Mouse (Mus musculus) neural tube, embryonic 11.5 days (tissue): ENCODE results near the gene Gm21973. TPM values are rescaled to one million over a fixed set of nuclear protein-coding genes. Genes with fewer than 3 reads are reported as not detected.

Experiments
- ATAC-seq: fragments of 200-750 bp; cut with Nextera tagmentation; 2 replicates; pipeline ENCODE4 v1.8.0; 2017; ENCODE audit warnings: moderate number of reproducible peaks, mild to moderate bottlenecking, moderate TSS enrichment, moderate library complexity; ENCODE audit not compliant: insufficient read depth, low FRiP score, low TSS enrichment
- DNase-seq: peaks from one replicate; pipeline ENCODE4 v3.0.0-alpha.2; 2015; ENCODE audit warnings: low spot score
- H3K27ac ChIP-seq: fragments of 300-500 bp; sonication (generic); 2 replicates; pipeline ENCODE4 v1.5.1; 2014; ENCODE audit warnings: low read depth, mild to moderate bottlenecking, low read length
- H3K27me3 ChIP-seq: fragments of 300-500 bp; sonication (generic); 2 replicates; pipeline ENCODE4 v1.6.1; 2014; ENCODE audit warnings: mild to moderate bottlenecking, low read length, mixed read lengths; ENCODE audit not compliant: control insufficient read depth, insufficient read depth
- H3K36me3 ChIP-seq: fragments of 300-500 bp; sonication (generic); 2 replicates; pipeline ENCODE4 v1.6.1; 2014; ENCODE audit warnings: mild to moderate bottlenecking, low read length, moderate library complexity, mixed read lengths; ENCODE audit not compliant: control insufficient read depth, insufficient read depth
- H3K4me1 ChIP-seq: fragments of 300-500 bp; sonication (generic); 2 replicates; pipeline ENCODE4 v1.6.1; 2014; ENCODE audit warnings: low read length, mixed read lengths; ENCODE audit not compliant: control insufficient read depth, insufficient read depth
- H3K4me2 ChIP-seq: fragments of 300-500 bp; sonication (generic); 2 replicates; pipeline ENCODE4 v1.6.1; 2014; ENCODE audit warnings: low read depth, mild to moderate bottlenecking, moderate library complexity
- H3K4me3 ChIP-seq: fragments of 300-500 bp; sonication (generic); 2 replicates; pipeline ENCODE4 v1.5.1; 2014; ENCODE audit warnings: low read depth, low read length
- H3K9ac ChIP-seq: fragments of 300-500 bp; sonication (generic); 2 replicates; pipeline ENCODE4 v1.6.1; 2014; ENCODE audit warnings: mild to moderate bottlenecking, low read length
- H3K9me3 ChIP-seq: fragments of 300-500 bp; sonication (generic); 2 replicates; pipeline ENCODE4 v1.6.1; 2016; ENCODE audit warnings: low read length; ENCODE audit not compliant: control insufficient read depth
- WGBS: fragments of 180-500 bp; shearing (Covaris S2); extraction: QIAGEN DNeasy Blood & Tissue Kit; methylation state at CpG from one replicate; pipeline ENCODE4 v1.1.7; 2014; 5-methylcytosine and 5-hydroxymethylcytosine counted together
- polyA plus RNA-seq: library from polyadenylated mRNA; unstranded; fragments of >200 nt; fragmentation: Nextera tagmentation; extraction: Ambion mirVana; gene quantifications from 2 replicates; pipeline ENCODE4 v1.2.1, GENCODE M21; 2014

Gm21973 gene
- polyA plus RNA-seq, 1 experiment from 2014 or later, result not detected

DNA sequence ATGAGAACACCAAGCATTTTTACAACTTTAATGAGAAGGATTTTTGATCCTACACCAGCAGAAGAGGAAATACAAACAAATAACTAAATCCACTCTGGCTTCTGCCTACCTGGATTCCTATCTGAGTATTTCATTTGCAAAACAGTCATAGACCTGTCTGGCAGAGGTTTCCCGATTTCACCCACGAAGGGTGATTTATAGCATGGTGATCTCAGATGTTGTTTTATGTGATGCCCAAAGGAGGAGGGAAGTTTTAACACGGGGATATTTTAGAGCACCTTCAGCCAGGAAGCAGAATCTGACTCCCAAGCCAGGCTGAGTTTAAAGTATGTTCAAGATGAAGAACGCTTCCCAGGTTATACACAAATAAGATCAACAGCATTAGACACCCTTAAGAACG, 13.4 kb upstream of the Gm21973 start:
- no peak for ATAC-seq
- H3K36me3 ChIP-seq, result no peaks in the 10 kb centered on the region
- H3K27ac ChIP-seq, result no peak overlapping the region
- no peak overlapping the region for H3K4me2 ChIP-seq
- H3K9me3 ChIP-seq, result no peaks in the 10 kb centered on the region
- H3K27me3 ChIP-seq, result no peaks in the 10 kb centered on the region
- no peak overlapping the region for H3K4me3 ChIP-seq
- no peak for DNase-seq
- H3K4me1 ChIP-seq, result no peaks in the 10 kb centered on the region
- H3K9ac ChIP-seq, result no peak overlapping the region
- 77% methylated on average over 5 of the region's 5 CpGs for WGBS

- no peaks in the 10 kb centered on the region for H3K4me1 ChIP-seq
- ATAC-seq (no peak; the same call in 1 of the 2 replicates), DNase-seq (peak; percentile 60)
- H3K9me3 ChIP-seq, result no peaks in the 10 kb centered on the region
- H3K4me2 ChIP-seq, result no peak overlapping the region
- H3K27ac ChIP-seq, result no peak overlapping the region
- no peak overlapping the region for H3K4me3 ChIP-seq
- no peak overlapping the region for H3K9ac ChIP-seq
- no peaks in the 10 kb centered on the region for H3K27me3 ChIP-seq
- 54% methylated on average over 6 of the region's 7 CpGs for WGBS
- no peaks in the 10 kb centered on the region for H3K36me3 ChIP-seq
These were observed 11.4 kb upstream of the Gm21973 start for GRCm38 (mm10) chr15:10313522-10314455.

GRCm38 (mm10) chr15:10330626-10331025, 5.4 kb downstream of the Gm21973 start:
- Histone ChIP-seq H3K36me3 (no peaks in the 10 kb centered on the region), H3K4me2 (no peak overlapping the region), H3K4me3 (no peak overlapping the region), H3K27me3 (no peaks in the 10 kb centered on the region), H3K9ac (no peak overlapping the region), H3K9me3 (no peaks in the 10 kb centered on the region), H3K4me1 (no peaks in the 10 kb centered on the region), H3K27ac (no peak overlapping the region)
- WGBS, result 88% methylated on average over 3 of the region's 3 CpGs
- no peak for ATAC-seq
- no peak for DNase-seq

DNA sequence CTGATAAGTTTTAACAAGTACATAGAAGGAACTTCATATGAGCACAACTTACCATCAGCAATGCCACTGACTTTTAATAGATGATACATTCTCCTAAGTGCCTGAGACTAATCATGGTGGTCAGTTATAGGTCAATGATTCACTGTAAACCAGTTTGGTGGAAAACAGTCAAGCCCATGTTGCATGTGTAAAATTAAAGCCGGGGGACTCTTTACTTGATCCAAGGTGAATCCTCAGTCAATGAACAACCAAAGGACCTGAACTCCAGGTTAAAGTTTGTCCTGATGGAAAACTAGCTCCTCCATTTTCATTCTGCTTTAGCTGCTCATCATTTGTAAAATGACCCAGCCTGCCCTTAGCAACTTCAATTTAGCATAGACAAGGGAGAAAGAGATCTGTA, 7.4 kb downstream of the Gm21973 start:
- no peak for DNase-seq
- Histone ChIP-seq H3K27ac (no peak overlapping the region), H3K4me2 (no peak overlapping the region), H3K9ac (no peak overlapping the region), H3K36me3 (no peaks in the 10 kb centered on the region), H3K4me3 (no peak overlapping the region), H3K27me3 (no peaks in the 10 kb centered on the region), H3K9me3 (no peaks in the 10 kb centered on the region), H3K4me1 (no peaks in the 10 kb centered on the region)
- no peak for ATAC-seq
- 95% methylated on average over 1 of the region's 1 CpGs for WGBS

- no peak for ATAC-seq
- no peaks in the 10 kb centered on the region for H3K36me3 ChIP-seq
These were observed 13.4 kb downstream of the Gm21973 start for GRCm38 (mm10) chr15:10338606-10339005.

GRCm38 (mm10) chr15:10347044-10347443, 21.9 kb downstream of the Gm21973 start:
- ATAC-seq, result no peak
- WGBS, result 92% methylated on average over 6 of the region's 6 CpGs

More at GRCm38 (mm10) chr15:10338606-10339005, 13.4 kb downstream of the Gm21973 start:
- Histone ChIP-seq H3K9ac (no peak overlapping the region), H3K9me3 (no peaks in the 10 kb centered on the region), H3K27me3 (no peaks in the 10 kb centered on the region), H3K4me3 (no peak overlapping the region), H3K4me1 (no peaks in the 10 kb centered on the region), H3K4me2 (no peak overlapping the region), H3K27ac (no peak overlapping the region)
- WGBS, result 93% methylated on average over 3 of the region's 3 CpGs
- DNase-seq, result no peak

DNA sequence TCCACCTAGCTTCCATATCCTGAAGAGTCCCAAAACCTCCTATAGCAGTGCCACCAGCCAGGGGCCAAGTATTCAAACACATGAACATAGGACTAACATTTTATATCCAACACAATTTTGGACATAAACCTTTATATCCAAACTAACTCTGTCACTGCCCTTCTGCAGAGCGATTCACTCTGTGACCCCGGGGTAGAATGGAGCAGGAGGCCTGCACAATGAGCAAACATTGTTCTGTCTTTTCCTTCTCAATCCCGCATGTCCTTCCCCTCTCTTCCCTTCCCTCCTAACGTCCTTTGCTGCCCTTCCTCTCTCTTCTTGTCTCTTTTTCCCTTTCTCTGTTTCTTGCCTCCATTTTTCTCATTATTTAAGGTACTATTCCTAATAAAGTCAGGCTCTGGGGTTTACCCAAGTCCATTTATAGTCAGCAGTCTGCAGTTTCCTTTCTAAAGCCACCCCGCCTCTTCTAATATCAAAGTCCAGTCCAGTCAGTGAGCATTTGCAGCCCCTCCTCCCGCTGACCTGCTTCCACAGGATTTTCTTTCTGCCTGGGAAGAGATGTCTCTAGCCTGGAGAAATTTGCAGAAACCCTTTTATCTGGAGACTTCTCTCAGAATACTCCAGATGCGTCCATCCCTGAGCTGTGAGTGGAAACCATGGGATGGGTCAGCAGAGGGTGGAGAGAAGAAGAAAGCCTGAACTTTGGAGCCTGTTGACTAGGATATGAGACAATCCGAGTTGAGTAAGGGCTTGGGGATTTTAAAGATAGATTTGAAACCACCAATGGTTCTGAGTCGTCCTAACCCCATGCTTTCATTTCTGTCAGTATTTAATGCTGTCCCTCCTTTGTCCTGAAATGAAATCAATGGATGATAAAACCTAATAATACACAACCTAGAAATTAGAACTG, 33.1 kb downstream of the Gm21973 start, which contains the start of gene Agxt2:
Gene Agxt2 (plus strand): TSS at position 494 of the 910 bp plus-strand sequence.
- H3K4me2 ChIP-seq, result no peak within 1 kb of the TSS
- H3K36me3 ChIP-seq, result no peaks in the 10 kb centered on the region
- no peaks in the 10 kb centered on the region for H3K9me3 ChIP-seq
- H3K9ac ChIP-seq, result no peak within 1 kb of the TSS
- DNase-seq (no peak), ATAC-seq (no peak)
- WGBS, result 83% methylated on average over 9 of the region's 9 CpGs
- H3K27me3 ChIP-seq, result no peaks in the 10 kb centered on the region
- H3K4me1 ChIP-seq, result no peaks in the 10 kb centered on the region
- no peak within 1 kb of the TSS for H3K27ac ChIP-seq
- no peak within 1 kb of the TSS for H3K4me3 ChIP-seq

More at GRCm38 (mm10) chr15:10347044-10347443, 21.9 kb downstream of the Gm21973 start:
- Histone ChIP-seq H3K36me3 (no peaks in the 10 kb centered on the region), H3K27me3 (no peaks in the 10 kb centered on the region), H3K4me3 (no peak overlapping the region), H3K4me2 (no peak overlapping the region), H3K9me3 (no peaks in the 10 kb centered on the region), H3K4me1 (no peaks in the 10 kb centered on the region), H3K9ac (no peak overlapping the region), H3K27ac (no peak overlapping the region)
- no peak for DNase-seq

DNA sequence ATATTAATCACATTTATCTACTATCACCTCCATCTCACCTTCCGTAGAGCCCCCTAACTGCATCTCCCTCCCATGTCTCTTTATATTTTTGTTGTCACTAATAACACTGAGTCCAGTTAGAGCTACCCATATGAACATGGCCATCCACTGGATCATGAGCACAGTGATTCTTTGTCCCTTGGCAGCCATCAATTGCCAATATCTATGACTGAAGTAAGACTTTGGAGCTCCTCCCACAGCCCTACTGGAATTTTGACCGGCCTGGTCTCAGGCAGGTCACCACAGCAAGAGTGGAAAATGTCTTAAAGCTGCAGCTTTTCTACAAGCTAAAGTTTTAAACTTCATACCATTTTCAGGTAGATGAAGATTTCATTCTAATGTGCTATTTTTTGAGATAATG, 41.2 kb downstream of the Gm21973 start:
- H3K27me3 ChIP-seq, result no peaks in the 10 kb centered on the region
- no peaks in the 10 kb centered on the region for H3K4me1 ChIP-seq
- ATAC-seq (no peak), DNase-seq (no peak)
- H3K4me3 ChIP-seq, result no peak overlapping the region
- no peak overlapping the region for H3K4me2 ChIP-seq
- no peaks in the 10 kb centered on the region for H3K9me3 ChIP-seq
- no peaks in the 10 kb centered on the region for H3K36me3 ChIP-seq
- H3K9ac ChIP-seq, result no peak overlapping the region
- no peak overlapping the region for H3K27ac ChIP-seq
- 85% methylated on average over 2 of the region's 2 CpGs for WGBS
